Mouse (Mus musculus): ENCODE results near the gene Spef2. TPM values are rescaled to one million over a fixed set of nuclear protein-coding genes. Genes with fewer than 3 reads are reported as not detected.
"Not testable (repeated sequence)": the region's sequence is repeated elsewhere in the genome, so short reads cannot be mapped to it uniquely, and the experiment has no call there.

Gene Spef2
- 0.17 and 0.45 TPM in 2 replicates for polyA plus RNA-seq (2014; fragmentation: Nextera tagmentation; extraction: Ambion mirVana)

DNA sequence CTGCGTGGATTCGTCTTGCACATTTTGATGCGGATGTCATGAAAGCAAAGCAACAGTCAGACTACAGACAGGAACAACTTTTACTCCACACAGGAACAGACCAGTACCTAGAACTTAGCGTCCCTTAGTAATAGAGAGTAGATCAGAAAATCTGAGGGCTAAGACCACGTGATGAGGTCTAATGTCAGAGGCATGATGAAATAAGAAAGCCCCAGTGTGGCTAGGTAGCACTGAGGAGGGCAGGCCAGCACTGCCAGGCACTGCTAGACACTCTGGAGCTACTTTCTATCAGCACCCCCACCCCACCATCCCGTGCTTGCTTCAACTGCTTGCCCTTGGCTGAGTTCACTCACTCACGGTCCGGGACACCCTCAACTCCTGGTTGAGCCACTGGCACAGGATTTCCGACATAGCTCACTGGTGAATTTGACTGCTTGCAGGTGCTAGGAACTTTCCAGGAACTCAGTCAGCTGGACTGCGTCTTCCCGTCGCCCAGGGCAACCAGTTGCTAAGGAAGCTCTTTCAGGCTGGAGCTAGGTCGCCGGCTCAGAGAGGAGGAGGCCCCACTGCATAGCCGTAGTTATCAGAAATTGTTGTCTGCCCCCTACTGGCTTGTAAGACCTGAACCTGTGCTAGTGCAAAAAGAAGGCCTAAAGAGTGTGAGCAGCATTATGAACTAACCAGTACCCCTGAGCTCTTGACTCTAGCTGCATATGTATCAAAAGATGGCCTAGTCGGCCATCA, at the start of gene Spef2:
TSS of gene Spef2 (minus strand) at position 510 of the 744 bp plus-strand sequence.
- 28% methylated on average over 16 of the region's 16 CpGs for WGBS
- Histone ChIP-seq H3K4me3 (ENCODE audit: low read length) (peak within 1 kb of the TSS; percentile 29), H3K27me3 (ENCODE audit: control insufficient read depth, insufficient read depth, low read length) (no peaks in the 10 kb centered on the region), H3K9ac (ENCODE audit: low read depth, low read length) (no peak within 1 kb of the TSS), H3K36me3 (ENCODE audit: control insufficient read depth, insufficient read depth, low read length) (no peaks in the 10 kb centered on the region), H3K4me1 (ENCODE audit: control insufficient read depth, insufficient read depth, low read length) (no peaks in the 10 kb centered on the region), H3K27ac (ENCODE audit: low read depth, low read length) (no peak within 1 kb of the TSS), H3K9me3 (ENCODE audit: control insufficient read depth, low read length) (no peaks in the 10 kb centered on the region), H3K4me2 (replicated peaks; ENCODE audit: low read depth, low read length) (peak within 1 kb of the TSS; percentile 42)
- ATAC-seq (ENCODE audit: low FRiP score, low TSS enrichment): peak; percentile 96

DNA sequence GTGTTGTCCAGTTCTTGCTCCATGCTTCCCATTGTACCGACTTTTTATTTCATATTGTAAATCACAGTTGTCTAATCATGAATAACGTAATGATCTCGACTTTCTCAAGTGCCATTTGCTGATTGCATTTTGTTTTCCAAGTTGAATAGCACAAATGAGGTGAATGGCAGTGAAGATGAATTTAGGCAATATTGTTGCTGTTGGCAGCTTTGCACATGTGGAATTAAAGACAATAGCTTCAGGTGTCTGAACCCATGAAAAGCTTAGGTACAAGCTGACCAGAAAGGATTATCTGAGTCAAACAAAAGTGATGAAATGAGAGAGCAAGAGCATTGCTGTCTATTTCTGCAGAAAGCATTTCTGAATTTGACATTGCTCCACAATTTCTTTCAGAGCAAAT, 45.5 kb upstream of the Spef2 start:
- H3K27ac ChIP-seq (ENCODE audit: low read depth, low read length): no peak overlapping the region
- H3K36me3 ChIP-seq (ENCODE audit: control insufficient read depth, insufficient read depth, low read length): no peaks in the 10 kb centered on the region
- no peak overlapping the region for H3K4me2 ChIP-seq (replicated peaks; ENCODE audit: low read depth, low read length)
- no peaks in the 10 kb centered on the region for H3K4me1 ChIP-seq (ENCODE audit: control insufficient read depth, insufficient read depth, low read length)
- no peaks in the 10 kb centered on the region for H3K9me3 ChIP-seq (ENCODE audit: control insufficient read depth, low read length)
- 86% methylated on average over 3 of the region's 3 CpGs for WGBS
- ATAC-seq (ENCODE audit: low FRiP score, low TSS enrichment): no peak
- no peaks in the 10 kb centered on the region for H3K27me3 ChIP-seq (ENCODE audit: control insufficient read depth, insufficient read depth, low read length)
- no peak overlapping the region for H3K9ac ChIP-seq (ENCODE audit: low read depth, low read length)
- no peak overlapping the region for H3K4me3 ChIP-seq (ENCODE audit: low read length)

DNA sequence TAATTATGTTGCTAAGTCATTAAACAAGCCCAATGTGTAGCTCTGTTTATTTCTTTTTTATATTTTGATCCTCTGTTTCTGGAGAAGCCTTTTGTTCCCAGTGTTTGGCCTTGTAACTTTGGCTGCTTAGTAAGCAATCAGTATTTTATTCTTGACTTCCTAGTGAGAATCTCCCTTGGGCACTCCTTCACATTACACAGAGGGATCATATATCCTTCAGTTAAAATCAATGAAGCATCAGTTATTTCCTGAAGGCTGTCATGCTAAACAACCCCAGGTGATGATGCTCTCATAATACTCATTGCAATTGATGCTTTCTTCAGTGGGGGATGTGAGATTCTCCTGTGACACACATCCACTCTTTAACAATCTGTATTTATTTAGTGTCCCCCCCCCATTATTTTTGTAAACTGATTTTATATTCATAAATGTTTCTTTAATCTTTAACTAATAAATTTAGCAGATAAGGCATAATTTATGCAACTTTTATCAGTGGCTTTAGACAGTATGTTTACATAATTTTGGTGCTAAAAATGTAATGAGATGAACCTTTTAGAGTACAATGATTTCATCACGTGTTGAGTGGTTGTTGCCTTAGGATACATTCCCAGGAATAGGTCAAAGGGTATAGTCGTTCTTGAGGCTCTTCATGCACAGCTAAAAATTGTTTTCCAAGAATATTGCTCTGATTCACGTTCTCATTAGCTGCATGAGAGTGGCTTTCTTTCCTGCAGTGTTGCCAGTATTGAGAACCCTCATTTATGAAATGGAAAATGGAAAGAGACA, 39.8 kb upstream of the Spef2 start:
- H3K4me2 ChIP-seq (replicated peaks; ENCODE audit: low read depth, low read length): no peak overlapping the region
- H3K9ac ChIP-seq (ENCODE audit: low read depth, low read length): no peak overlapping the region
- H3K4me1 ChIP-seq (ENCODE audit: control insufficient read depth, insufficient read depth, low read length): 0 out of 2 replicates have a peak, but pooled peaks cover 5% of the 10 kb centered on the region
- H3K4me3 ChIP-seq (ENCODE audit: low read length): no peak overlapping the region
- WGBS: 34% methylated on average over 3 of the region's 3 CpGs
- peak; percentile 62; the same call in 1 of the 2 replicates for ATAC-seq (ENCODE audit: low FRiP score, low TSS enrichment)
- no peak overlapping the region for H3K27ac ChIP-seq (ENCODE audit: low read depth, low read length)
- H3K36me3 ChIP-seq (ENCODE audit: control insufficient read depth, insufficient read depth, low read length): no peaks in the 10 kb centered on the region
- no peaks in the 10 kb centered on the region for H3K9me3 ChIP-seq (ENCODE audit: control insufficient read depth, low read length)
- no peaks in the 10 kb centered on the region for H3K27me3 ChIP-seq (ENCODE audit: control insufficient read depth, insufficient read depth, low read length)

DNA sequence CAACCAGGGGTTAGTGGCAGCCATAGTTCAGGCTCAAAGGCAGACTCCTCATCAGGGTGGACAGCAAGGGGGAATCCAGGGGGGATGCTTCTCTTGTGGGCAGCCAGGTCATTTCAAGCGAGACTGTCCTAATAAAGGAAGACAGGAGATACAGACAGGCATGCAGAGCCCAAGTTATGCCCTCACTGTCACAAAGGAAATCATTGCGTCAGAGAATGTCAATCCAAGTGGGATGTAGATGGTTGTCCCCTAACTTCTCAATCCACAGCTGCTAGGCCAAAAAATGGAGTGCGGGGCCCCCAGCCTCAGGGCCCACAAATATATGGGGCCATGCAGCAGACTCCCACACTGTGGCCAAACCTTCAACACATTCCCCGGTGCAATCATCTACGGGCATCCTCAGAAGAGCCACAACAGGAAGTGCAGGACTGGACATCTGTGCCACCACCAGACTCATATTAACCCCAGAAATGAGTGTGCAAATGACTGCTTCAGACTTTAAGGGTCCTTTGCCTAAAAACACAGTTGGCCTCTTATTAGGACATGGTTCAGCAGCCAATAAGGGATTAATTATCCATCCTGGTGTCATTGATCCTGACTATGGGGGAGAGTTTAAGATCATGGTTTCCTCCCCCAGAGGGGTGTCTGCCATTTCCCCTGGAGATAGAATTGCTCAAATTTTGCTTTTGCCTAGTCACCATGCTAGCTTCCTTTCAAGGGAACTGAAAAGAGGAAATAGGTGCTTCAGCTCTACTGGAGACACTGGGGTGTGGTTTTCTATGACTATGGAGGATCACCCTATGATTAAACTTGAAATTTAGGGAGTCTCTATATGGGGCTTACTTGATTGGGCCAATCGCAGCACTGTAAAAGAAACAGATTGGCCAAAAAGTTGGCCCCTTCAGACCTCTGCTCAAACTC, 25.8 kb upstream of the Spef2 start:
- not testable (repeated sequence) for ATAC-seq (ENCODE audit: low FRiP score, low TSS enrichment); H3K36me3 ChIP-seq (ENCODE audit: control insufficient read depth, insufficient read depth, low read length); H3K9ac ChIP-seq (ENCODE audit: low read depth, low read length); H3K4me2 ChIP-seq (replicated peaks; ENCODE audit: low read depth, low read length); H3K4me3 ChIP-seq (ENCODE audit: low read length); H3K27ac ChIP-seq (ENCODE audit: low read depth, low read length); H3K9me3 ChIP-seq (ENCODE audit: control insufficient read depth, low read length); H3K4me1 ChIP-seq (ENCODE audit: control insufficient read depth, insufficient read depth, low read length); H3K27me3 ChIP-seq (ENCODE audit: control insufficient read depth, insufficient read depth, low read length)
- 94% methylated on average over 6 of the region's 6 CpGs for WGBS

DNA sequence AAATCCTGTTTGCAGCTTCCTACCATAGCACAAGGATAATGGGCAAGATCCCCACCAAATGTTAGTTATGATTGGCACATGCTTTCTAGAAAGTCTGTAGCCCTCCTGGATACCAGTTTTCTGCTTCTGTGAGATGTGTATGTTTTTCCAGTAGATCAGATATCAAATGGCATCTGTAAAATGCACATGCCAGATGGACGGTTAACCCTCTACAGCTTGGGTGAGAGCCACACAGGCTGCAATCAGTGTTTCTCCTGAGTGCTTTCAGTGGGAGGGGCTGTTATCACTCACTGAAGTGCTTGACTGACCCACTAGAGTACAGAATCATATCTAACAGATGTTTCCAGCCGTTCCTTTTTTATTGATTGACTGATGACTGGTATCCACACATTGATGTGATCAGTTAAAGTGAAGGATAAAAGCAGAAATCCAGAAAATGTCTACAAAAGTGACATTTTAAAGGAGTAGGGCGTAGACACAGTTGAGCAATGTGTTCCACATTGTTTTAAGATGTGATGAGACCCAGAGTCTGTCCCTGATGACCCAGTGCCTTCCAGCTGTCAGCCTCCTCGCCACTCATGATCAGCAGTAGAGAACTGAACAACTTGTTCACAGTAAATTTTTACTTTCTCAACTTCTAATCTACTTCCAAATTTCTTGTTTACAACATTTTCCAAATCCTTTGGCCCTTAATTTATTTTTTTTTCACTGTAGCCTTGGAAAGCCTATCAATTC, 19.7 kb upstream of the Spef2 start:
- H3K9ac ChIP-seq (ENCODE audit: low read depth, low read length): no peak overlapping the region
- H3K4me3 ChIP-seq (ENCODE audit: low read length): no peak overlapping the region
- no peak overlapping the region for H3K4me2 ChIP-seq (replicated peaks; ENCODE audit: low read depth, low read length)
- H3K9me3 ChIP-seq (ENCODE audit: control insufficient read depth, low read length): no peaks in the 10 kb centered on the region
- ATAC-seq (ENCODE audit: low FRiP score, low TSS enrichment): no peak
- no peaks in the 10 kb centered on the region for H3K4me1 ChIP-seq (ENCODE audit: control insufficient read depth, insufficient read depth, low read length)
- WGBS: 55% methylated on average over 4 of the region's 4 CpGs
- no peak overlapping the region for H3K27ac ChIP-seq (ENCODE audit: low read depth, low read length)
- no peaks in the 10 kb centered on the region for H3K36me3 ChIP-seq (ENCODE audit: control insufficient read depth, insufficient read depth, low read length)
- no peaks in the 10 kb centered on the region for H3K27me3 ChIP-seq (ENCODE audit: control insufficient read depth, insufficient read depth, low read length)

DNA sequence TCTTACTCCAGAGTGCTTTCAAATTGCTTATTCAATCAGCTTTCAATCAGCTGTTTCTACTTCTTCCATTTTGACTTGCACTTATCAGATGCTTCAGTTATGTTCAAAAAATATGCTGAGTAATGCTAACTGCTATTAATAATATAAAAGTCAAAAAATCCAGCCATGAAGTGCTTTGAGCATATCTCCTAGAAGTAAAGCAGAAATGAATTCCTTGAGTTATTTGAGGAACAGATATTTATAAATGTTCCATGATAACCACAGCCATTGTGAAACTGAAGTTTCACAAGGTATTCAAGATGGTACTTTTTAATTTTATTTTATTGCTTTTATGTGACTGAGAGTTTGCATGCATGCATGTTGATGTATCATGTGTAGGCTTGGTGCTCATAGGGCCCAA, 18.4 kb upstream of the Spef2 start:
- no peaks in the 10 kb centered on the region for H3K36me3 ChIP-seq (ENCODE audit: control insufficient read depth, insufficient read depth, low read length)
- H3K9ac ChIP-seq (ENCODE audit: low read depth, low read length): no peak overlapping the region
- no peak overlapping the region for H3K4me2 ChIP-seq (replicated peaks; ENCODE audit: low read depth, low read length)
- H3K27ac ChIP-seq (ENCODE audit: low read depth, low read length): no peak overlapping the region
- H3K27me3 ChIP-seq (ENCODE audit: control insufficient read depth, insufficient read depth, low read length): no peaks in the 10 kb centered on the region
- no peaks in the 10 kb centered on the region for H3K9me3 ChIP-seq (ENCODE audit: control insufficient read depth, low read length)
- no peaks in the 10 kb centered on the region for H3K4me1 ChIP-seq (ENCODE audit: control insufficient read depth, insufficient read depth, low read length)
- ATAC-seq (ENCODE audit: low FRiP score, low TSS enrichment): no peak
- no peak overlapping the region for H3K4me3 ChIP-seq (ENCODE audit: low read length)

DNA sequence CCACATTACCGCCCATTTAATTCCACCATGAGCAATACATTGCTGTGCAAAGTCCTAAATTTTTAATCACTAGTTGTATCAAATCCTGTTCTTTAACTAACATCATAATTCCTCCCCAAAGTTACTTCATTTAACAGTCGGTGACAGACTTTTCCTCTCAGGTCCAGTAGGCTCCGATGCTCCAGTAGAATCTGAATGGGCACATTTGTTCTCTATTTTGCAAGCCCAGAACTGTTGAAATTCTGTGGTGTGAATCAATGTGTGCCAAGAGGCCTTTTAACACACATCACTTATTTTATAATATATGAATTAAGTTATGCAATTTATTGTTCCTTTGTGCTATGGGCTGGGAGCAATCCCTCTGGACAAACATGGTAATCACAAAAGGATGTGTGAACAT, 2.3 kb upstream of the Spef2 start:
- ATAC-seq (ENCODE audit: low FRiP score, low TSS enrichment): no peak
- Histone ChIP-seq H3K4me1 (ENCODE audit: control insufficient read depth, insufficient read depth, low read length) (no peaks in the 10 kb centered on the region), H3K9ac (ENCODE audit: low read depth, low read length) (no peak overlapping the region), H3K27me3 (ENCODE audit: control insufficient read depth, insufficient read depth, low read length) (no peaks in the 10 kb centered on the region), H3K36me3 (ENCODE audit: control insufficient read depth, insufficient read depth, low read length) (no peaks in the 10 kb centered on the region), H3K4me2 (replicated peaks; ENCODE audit: low read depth, low read length) (no peak overlapping the region), H3K27ac (ENCODE audit: low read depth, low read length) (no peak overlapping the region), H3K4me3 (ENCODE audit: low read length) (no peak overlapping the region), H3K9me3 (ENCODE audit: control insufficient read depth, low read length) (no peaks in the 10 kb centered on the region)
- WGBS: 92% methylated on average over 3 of the region's 3 CpGs

DNA sequence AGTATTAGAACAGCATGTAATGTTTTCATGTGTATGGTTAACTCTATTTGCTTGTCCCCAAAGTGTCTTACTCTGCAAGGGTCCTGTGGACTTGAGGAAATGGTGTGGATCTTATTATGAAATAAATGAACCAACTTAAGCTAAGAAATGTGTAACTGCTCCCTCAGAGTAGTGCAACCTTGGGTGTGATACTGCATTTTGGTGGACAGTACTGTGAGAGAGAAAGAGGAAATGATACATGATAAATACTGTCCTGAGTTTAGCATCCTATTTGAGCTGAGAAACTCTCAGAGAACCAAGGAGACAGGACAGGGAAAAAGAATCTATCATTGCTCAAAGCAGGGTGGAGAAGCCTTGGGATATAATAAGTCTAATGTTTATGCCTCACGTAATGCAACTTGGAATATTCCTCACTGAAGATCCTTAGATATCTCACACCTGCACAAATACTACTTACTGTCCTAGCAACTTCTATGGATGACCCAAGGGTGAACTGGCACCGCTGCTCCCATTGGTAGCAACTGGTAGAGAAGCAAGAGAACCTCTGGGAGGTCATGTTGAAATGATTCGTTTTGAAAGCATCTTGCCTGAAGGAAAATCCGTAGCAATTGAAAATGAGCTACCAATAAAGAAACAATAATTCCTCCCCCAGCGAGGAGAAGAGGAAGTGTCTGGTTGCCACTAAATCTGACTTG, 1.1 kb downstream of the Spef2 start:
- 69% methylated on average over 5 of the region's 5 CpGs for WGBS
- no peak for ATAC-seq (ENCODE audit: low FRiP score, low TSS enrichment)
- Histone ChIP-seq H3K9ac (ENCODE audit: low read depth, low read length) (no peak overlapping the region), H3K9me3 (ENCODE audit: control insufficient read depth, low read length) (no peaks in the 10 kb centered on the region), H3K4me3 (ENCODE audit: low read length) (no peak overlapping the region), H3K27me3 (ENCODE audit: control insufficient read depth, insufficient read depth, low read length) (no peaks in the 10 kb centered on the region), H3K36me3 (ENCODE audit: control insufficient read depth, insufficient read depth, low read length) (no peaks in the 10 kb centered on the region), H3K4me1 (ENCODE audit: control insufficient read depth, insufficient read depth, low read length) (no peaks in the 10 kb centered on the region), H3K4me2 (replicated peaks; ENCODE audit: low read depth, low read length) (no peak overlapping the region), H3K27ac (ENCODE audit: low read depth, low read length) (no peak overlapping the region)

All from kidney, embryonic 14.5 days (tissue).